Mouse (Mus musculus) limb, embryonic 15.5 days (tissue): ENCODE results near the gene 2310003L06Rik. TPM values are rescaled to one million over a fixed set of nuclear protein-coding genes. Genes with fewer than 3 reads are reported as not detected.

ENCODE experiments used
- ATAC-seq: fragments of 200-750 bp; cut with Nextera tagmentation; 2 replicates; pipeline ENCODE4 v1.8.0; 2017; ENCODE audit warnings: low read depth, moderate TSS enrichment; ENCODE audit not compliant: insufficient number of reproducible peaks, low FRiP score, low TSS enrichment
- H3K27ac ChIP-seq: fragments of 300-500 bp; sonication (generic); 2 replicates; pipeline ENCODE4 v1.5.1; 2015; ENCODE audit warnings: moderate library complexity, mild to moderate bottlenecking, inconsistent platforms
- H3K27me3 ChIP-seq: fragments of 300-500 bp; sonication (generic); 2 replicates; pipeline ENCODE4 v1.6.1; 2015; ENCODE audit warnings: inconsistent platforms
- H3K36me3 ChIP-seq: fragments of 300-500 bp; sonication (generic); 2 replicates; pipeline ENCODE4 v1.6.1; 2015; ENCODE audit warnings: inconsistent platforms
- H3K4me1 ChIP-seq: fragments of 300-500 bp; sonication (generic); 2 replicates; pipeline ENCODE4 v1.6.1; 2015; ENCODE audit warnings: inconsistent platforms
- H3K4me2 ChIP-seq: fragments of 300-500 bp; sonication (generic); 2 replicates; pipeline ENCODE4 v1.6.1; 2015; ENCODE audit warnings: mild to moderate bottlenecking, inconsistent platforms
- H3K4me3 ChIP-seq: fragments of 300-500 bp; sonication (generic); 2 replicates; pipeline ENCODE4 v1.5.1; 2015; ENCODE audit warnings: mild to moderate bottlenecking, inconsistent platforms
- H3K9ac ChIP-seq: fragments of 300-500 bp; sonication (generic); 2 replicates; pipeline ENCODE4 v1.6.1; 2015; ENCODE audit warnings: inconsistent platforms
- H3K9me3 ChIP-seq: fragments of 300-500 bp; sonication (generic); 2 replicates; pipeline ENCODE4 v1.6.1; 2016; ENCODE audit warnings: inconsistent platforms
- WGBS: fragments of 180-500 bp; shearing (Covaris S2); methylation state at CpG from one replicate; pipeline ENCODE4 v1.1.7; 2015; 5-methylcytosine and 5-hydroxymethylcytosine counted together
- polyA plus RNA-seq: library from polyadenylated mRNA; unstranded; fragments of >200 nt; fragmentation: Nextera tagmentation; extraction: Ambion mirVana; gene quantifications from 2 replicates; pipeline ENCODE4 v1.2.1, GENCODE M21; 2015

2310003L06Rik gene
- not detected in 2 replicates for polyA plus RNA-seq

DNA sequence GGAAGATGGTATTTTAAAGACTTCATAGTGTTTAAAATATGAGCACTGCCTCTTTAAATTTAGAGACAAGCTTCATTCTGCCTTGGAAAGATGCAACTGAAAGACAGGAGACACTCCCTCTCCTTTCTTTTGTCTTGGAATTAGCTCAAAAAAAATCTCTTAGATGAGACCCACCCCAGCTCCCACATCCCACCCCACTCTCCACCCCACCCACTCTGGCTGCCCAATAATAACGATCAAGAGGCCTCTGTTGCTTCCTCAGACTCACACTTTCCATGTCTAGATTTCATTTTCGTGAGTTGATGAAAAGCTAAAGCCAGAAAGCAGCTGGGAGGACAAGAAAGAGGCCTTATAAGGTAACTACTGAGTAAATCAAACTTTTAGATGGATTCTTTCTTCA is at the start of gene 2310003L06Rik, which contains the start of gene Gm28434:
TSS of gene 2310003L06Rik (plus strand) at position 259 of the 400 bp plus-strand sequence.
TSS of gene Gm28434 (plus strand) at position 317 of the 400 bp plus-strand sequence.
- Histone ChIP-seq H3K27ac (no peak within 1 kb of the TSS), H3K4me1 (no peaks in the 10 kb centered on the region), H3K9me3 (no peaks in the 10 kb centered on the region), H3K27me3 (no peaks in the 10 kb centered on the region), H3K4me3 (no peak within 1 kb of the TSS), H3K36me3 (no peaks in the 10 kb centered on the region), H3K9ac (no peak within 1 kb of the TSS), H3K4me2 (no peak within 1 kb of the TSS)
- 63% methylated on average over 2 of the region's 2 CpGs for WGBS
- no peak for ATAC-seq

DNA sequence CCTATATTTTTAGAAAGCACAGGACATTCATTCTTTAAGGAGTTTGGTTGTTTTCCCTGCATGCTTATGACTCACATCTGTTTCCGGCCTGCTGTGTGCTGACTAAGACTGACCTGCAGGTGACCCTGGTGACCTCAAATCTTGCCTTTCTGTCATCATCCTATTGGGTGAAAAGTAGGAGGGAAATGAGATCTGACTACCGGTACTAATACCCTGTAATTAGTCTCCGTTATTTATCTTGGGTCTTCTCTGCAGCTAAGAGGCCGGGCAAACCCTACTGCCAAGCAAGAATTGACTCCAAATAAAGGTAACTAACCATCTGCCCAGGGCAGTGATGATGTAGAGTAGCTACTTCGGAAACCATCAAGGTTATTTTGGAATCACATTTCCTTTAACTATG is 43.9 kb upstream of the 2310003L06Rik start, which contains the start of gene Csn3:
TSS of gene Csn3 (plus strand) at position 208 of the 400 bp plus-strand sequence.
- no peak for ATAC-seq
- no peaks in the 10 kb centered on the region for H3K27me3 ChIP-seq
- no peak within 1 kb of the TSS for H3K4me3 ChIP-seq
- no peaks in the 10 kb centered on the region for H3K36me3 ChIP-seq
- no peak within 1 kb of the TSS for H3K9ac ChIP-seq
- WGBS: 22% methylated on average over 5 of the region's 5 CpGs
- H3K4me2 ChIP-seq: no peak within 1 kb of the TSS
- no peaks in the 10 kb centered on the region for H3K4me1 ChIP-seq
- no peaks in the 10 kb centered on the region for H3K9me3 ChIP-seq
- H3K27ac ChIP-seq: no peak within 1 kb of the TSS

DNA sequence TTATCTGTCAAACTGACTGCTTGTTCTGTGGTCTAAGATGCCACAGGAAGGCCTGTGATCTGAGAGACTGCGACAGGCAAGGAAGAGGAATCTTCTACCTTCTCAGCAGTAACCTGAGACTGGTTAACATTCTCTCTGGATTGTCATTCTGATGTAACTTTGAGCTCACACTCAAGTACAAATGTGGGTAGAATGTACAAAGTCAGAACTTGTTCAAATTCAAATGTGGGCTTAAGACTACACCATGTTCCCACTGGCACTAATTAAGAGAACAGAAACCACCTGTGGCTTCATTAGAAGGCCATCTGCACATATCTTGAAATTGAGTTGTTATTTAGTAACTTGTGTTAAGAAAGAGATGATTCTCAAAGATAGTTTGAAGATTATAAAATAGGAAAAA is 37.7 kb upstream of the 2310003L06Rik start:
- no peak overlapping the region for H3K27ac ChIP-seq
- 34% methylated on average over 1 of the region's 1 CpGs for WGBS
- no peak overlapping the region for H3K4me2 ChIP-seq
- no peak for ATAC-seq
- no peak overlapping the region for H3K4me3 ChIP-seq
- no peak overlapping the region for H3K9ac ChIP-seq
- H3K27me3 ChIP-seq: no peaks in the 10 kb centered on the region
- H3K4me1 ChIP-seq: no peaks in the 10 kb centered on the region
- no peaks in the 10 kb centered on the region for H3K36me3 ChIP-seq
- no peaks in the 10 kb centered on the region for H3K9me3 ChIP-seq

DNA sequence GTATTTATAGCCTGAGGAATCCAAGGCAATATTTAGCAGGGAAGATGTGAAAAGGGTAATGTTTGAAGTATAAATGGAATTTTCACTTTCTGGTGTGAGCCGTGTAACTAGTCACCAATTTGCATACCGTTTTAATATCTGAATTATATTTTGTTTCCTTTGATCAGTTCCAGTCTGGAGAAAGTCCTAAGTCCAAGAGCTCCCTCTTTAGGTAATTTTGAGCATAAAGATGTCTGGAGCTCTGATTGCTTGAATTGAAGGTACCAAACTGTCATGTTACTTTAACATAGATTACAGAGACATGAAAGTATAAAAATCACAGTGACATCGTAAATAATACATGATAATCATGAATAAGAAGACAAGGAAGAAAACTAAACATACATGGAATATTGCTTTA is 28.5 kb upstream of the 2310003L06Rik start:
- ATAC-seq: no peak
- H3K36me3 ChIP-seq: no peaks in the 10 kb centered on the region
- no peaks in the 10 kb centered on the region for H3K9me3 ChIP-seq
- no peak overlapping the region for H3K27ac ChIP-seq
- H3K27me3 ChIP-seq: no peaks in the 10 kb centered on the region
- no peak overlapping the region for H3K4me2 ChIP-seq
- 43% methylated on average over 3 of the region's 3 CpGs for WGBS
- no peaks in the 10 kb centered on the region for H3K4me1 ChIP-seq
- H3K4me3 ChIP-seq: no peak overlapping the region
- H3K9ac ChIP-seq: no peak overlapping the region

DNA sequence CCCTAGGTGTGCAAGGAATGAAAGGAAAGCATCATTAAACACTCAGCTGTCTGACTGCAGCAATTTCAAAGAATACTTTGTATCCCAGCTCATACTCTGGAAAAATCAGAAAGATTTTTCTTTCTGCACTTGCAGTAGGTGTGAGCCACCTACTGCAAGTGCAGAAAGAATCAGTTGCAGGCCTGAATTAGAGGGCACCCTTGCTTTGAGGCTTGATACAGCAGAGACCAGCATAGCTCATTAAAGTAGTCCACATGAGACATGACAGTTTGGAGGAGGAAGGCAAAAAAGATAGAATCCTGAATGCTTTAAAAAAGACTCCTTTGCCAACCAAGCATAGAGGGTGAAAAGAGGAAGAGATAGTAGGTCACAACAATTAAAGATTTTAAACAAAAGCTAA is 26.7 kb upstream of the 2310003L06Rik start:
- no peaks in the 10 kb centered on the region for H3K36me3 ChIP-seq
- H3K4me1 ChIP-seq: no peaks in the 10 kb centered on the region
- no peaks in the 10 kb centered on the region for H3K9me3 ChIP-seq
- H3K4me3 ChIP-seq: no peak overlapping the region
- H3K27me3 ChIP-seq: no peaks in the 10 kb centered on the region
- H3K9ac ChIP-seq: no peak overlapping the region
- H3K27ac ChIP-seq: no peak overlapping the region
- no peak for ATAC-seq
- no peak overlapping the region for H3K4me2 ChIP-seq

DNA sequence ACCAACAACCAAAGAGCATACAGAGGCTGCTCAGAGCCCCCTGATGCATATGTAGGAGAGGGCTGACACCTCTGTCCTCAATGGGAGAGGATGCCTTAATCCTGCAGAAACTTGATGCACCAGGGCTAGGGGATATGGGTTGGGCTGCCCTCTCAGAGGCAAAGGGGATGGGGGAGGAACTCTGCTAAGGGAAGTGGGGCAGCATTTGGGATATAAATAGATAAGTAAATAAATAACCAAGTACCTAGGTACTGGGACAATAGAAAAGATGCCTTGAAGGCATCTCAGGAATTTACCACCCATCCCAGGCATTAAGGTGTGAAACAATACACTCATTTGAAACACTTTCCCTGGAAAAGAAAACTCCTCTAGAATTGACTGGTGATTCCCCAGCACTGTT is 17.4 kb upstream of the 2310003L06Rik start:
- no peak for ATAC-seq
- H3K27me3 ChIP-seq: no peaks in the 10 kb centered on the region
- no peak overlapping the region for H3K4me2 ChIP-seq
- H3K9me3 ChIP-seq: no peaks in the 10 kb centered on the region
- H3K36me3 ChIP-seq: no peaks in the 10 kb centered on the region
- H3K27ac ChIP-seq: no peak overlapping the region
- no peak overlapping the region for H3K4me3 ChIP-seq
- H3K4me1 ChIP-seq: no peaks in the 10 kb centered on the region
- no peak overlapping the region for H3K9ac ChIP-seq

DNA sequence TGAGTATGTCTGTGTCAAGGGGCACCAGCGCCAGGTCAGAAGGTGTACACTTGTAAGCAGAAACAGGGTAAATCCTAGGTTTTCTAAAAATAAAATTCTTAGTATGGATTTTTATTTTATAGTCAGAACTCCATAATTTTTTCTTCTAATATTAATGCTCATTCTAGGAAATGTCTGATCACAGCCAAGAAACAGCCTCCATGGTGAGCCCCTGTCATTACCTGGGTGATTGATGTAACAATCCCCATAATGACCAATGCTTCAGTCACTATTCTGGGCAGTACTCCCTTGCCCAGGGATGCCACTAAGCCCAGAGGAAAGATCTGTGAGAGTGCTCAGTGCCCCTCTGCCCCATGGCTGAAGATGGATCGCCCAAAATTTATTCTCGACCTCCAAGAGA is 9.9 kb downstream of the 2310003L06Rik start, which contains the start of gene Cabs1:
TSS of gene Cabs1 (plus strand) at position 301 of the 400 bp plus-strand sequence.
- no peak for ATAC-seq
- WGBS: 85% methylated on average over 3 of the region's 3 CpGs
- Histone ChIP-seq H3K36me3 (no peaks in the 10 kb centered on the region), H3K9ac (no peak within 1 kb of the TSS), H3K9me3 (no peaks in the 10 kb centered on the region), H3K27ac (no peak within 1 kb of the TSS), H3K4me1 (no peaks in the 10 kb centered on the region), H3K4me3 (no peak within 1 kb of the TSS), H3K4me2 (no peak within 1 kb of the TSS), H3K27me3 (no peaks in the 10 kb centered on the region)

DNA sequence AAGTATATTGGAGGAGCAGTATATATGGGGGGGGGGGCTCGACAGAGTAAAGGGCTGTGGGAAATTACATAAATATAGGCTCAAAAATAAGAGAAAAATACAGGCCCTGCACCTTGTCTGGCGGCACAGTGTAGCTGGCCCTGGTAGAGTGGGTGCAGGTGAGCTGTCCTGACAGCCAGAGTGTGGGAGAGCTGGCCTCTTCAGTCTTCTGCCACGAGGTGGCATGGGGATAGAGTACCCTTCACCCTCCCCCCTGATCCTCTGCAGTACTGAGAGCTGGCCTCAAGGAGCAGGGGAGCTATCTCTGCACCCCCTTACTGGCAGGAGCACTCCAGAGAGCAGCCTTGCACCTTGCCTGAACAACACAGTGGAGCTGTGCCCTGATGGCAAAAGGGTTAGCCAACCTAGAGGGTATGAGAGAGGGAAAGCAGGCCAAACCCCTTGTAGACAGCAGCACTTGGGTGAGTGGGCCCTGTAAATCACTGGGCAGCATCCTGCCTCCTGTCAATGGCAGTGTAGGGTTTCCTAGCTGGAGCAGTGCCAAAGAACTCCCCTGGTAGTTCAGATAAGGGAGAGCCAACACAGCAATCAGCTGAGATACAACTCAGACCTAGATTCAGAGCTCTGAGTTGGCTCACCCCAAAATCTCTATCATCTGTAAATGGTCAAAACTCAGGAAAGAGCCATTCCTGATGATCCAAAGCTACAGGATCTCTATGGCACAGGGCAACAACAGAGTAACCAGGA is 13.4 kb downstream of the 2310003L06Rik start:
- Histone ChIP-seq H3K9ac (no peak overlapping the region), H3K4me1 (no peaks in the 10 kb centered on the region), H3K4me3 (no peak overlapping the region), H3K9me3 (no peaks in the 10 kb centered on the region), H3K36me3 (no peaks in the 10 kb centered on the region), H3K27me3 (no peaks in the 10 kb centered on the region), H3K27ac (no peak overlapping the region), H3K4me2 (no peak overlapping the region)
- WGBS: 56% methylated on average over 3 of the region's 3 CpGs
- ATAC-seq: peak; percentile 55; the same call in 1 of the 2 replicates

DNA sequence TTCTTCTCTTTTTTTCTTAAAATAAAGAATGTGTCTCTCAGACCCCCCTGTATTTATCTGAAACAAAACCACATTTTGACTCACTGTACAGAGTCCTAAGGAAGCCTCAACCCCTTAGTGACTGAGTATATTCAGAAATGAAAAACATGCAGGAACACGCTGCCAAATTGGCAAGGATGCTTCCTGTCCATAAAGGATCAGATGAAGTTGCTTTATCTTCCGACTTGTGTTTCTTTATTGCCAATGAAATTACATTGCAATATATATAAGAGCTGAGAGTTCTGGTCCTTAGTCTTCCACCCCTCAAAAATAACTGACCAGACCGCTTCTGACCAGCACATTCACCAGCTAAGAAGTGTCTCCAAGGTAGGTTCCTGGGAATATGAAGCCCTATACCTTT is 33.0 kb downstream of the 2310003L06Rik start, which contains the start of gene Smr3a:
TSS of gene Smr3a (plus strand) at position 301 of the 400 bp plus-strand sequence.
- WGBS: 72% methylated on average over 3 of the region's 3 CpGs
- no peak for ATAC-seq
- Histone ChIP-seq H3K36me3 (no peaks in the 10 kb centered on the region), H3K4me3 (no peak within 1 kb of the TSS), H3K4me1 (no peaks in the 10 kb centered on the region), H3K27ac (no peak within 1 kb of the TSS), H3K4me2 (no peak within 1 kb of the TSS), H3K27me3 (no peaks in the 10 kb centered on the region), H3K9me3 (no peaks in the 10 kb centered on the region), H3K9ac (no peak within 1 kb of the TSS)

DNA sequence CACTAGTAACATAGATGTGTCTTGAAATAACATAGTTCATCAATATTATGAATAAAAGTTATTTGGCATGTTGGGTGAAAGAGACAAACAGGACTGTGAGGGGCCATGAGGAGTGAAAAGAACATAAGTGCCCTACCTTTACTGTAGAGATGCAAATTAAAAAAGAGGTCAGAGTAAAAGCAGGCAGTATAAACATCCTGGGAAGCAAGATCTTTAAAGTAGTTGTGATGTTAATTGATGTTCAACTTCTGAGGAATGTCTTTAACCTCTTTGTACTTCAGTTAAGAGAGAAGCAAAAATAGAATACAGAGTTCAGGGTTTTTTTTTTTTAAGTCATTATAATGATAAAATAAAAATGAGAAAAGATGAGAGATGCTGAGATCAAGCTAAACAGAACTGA is 36.0 kb downstream of the 2310003L06Rik start:
- H3K9ac ChIP-seq: no peak overlapping the region

More for the DNA sequence above, 36.0 kb downstream of the 2310003L06Rik start:
- Histone ChIP-seq H3K27me3 (no peaks in the 10 kb centered on the region), H3K4me2 (no peak overlapping the region), H3K27ac (no peak overlapping the region), H3K36me3 (no peaks in the 10 kb centered on the region), H3K4me1 (no peaks in the 10 kb centered on the region), H3K9me3 (no peaks in the 10 kb centered on the region), H3K4me3 (no peak overlapping the region)
- no peak for ATAC-seq
